Mouse (Mus musculus) neural tube, embryonic 11.5 days (tissue): ENCODE measurements around the gene Folr2. TPM values are rescaled to one million over a fixed set of nuclear protein-coding genes. Genes with fewer than 3 reads are reported as not detected.

Source experiments
- ATAC-seq: fragments of 200-750 bp; cut with Nextera tagmentation; 2 replicates; pipeline ENCODE4 v1.8.0; 2017; ENCODE audit warnings: moderate number of reproducible peaks, mild to moderate bottlenecking, moderate TSS enrichment, moderate library complexity; ENCODE audit not compliant: insufficient read depth, low FRiP score, low TSS enrichment
- DNase-seq: peaks from one replicate; pipeline ENCODE4 v3.0.0-alpha.2; 2015; ENCODE audit warnings: low spot score
- H3K27ac ChIP-seq: fragments of 300-500 bp; sonication (generic); 2 replicates; pipeline ENCODE4 v1.5.1; 2014; ENCODE audit warnings: low read depth, mild to moderate bottlenecking, low read length
- H3K27me3 ChIP-seq: fragments of 300-500 bp; sonication (generic); 2 replicates; pipeline ENCODE4 v1.6.1; 2014; ENCODE audit warnings: mild to moderate bottlenecking, low read length, mixed read lengths; ENCODE audit not compliant: control insufficient read depth, insufficient read depth
- H3K36me3 ChIP-seq: fragments of 300-500 bp; sonication (generic); 2 replicates; pipeline ENCODE4 v1.6.1; 2014; ENCODE audit warnings: mild to moderate bottlenecking, low read length, moderate library complexity, mixed read lengths; ENCODE audit not compliant: control insufficient read depth, insufficient read depth
- H3K4me1 ChIP-seq: fragments of 300-500 bp; sonication (generic); 2 replicates; pipeline ENCODE4 v1.6.1; 2014; ENCODE audit warnings: low read length, mixed read lengths; ENCODE audit not compliant: control insufficient read depth, insufficient read depth
- H3K4me2 ChIP-seq: fragments of 300-500 bp; sonication (generic); 2 replicates; pipeline ENCODE4 v1.6.1; 2014; ENCODE audit warnings: low read depth, mild to moderate bottlenecking, moderate library complexity
- H3K4me3 ChIP-seq: fragments of 300-500 bp; sonication (generic); 2 replicates; pipeline ENCODE4 v1.5.1; 2014; ENCODE audit warnings: low read depth, low read length
- H3K9ac ChIP-seq: fragments of 300-500 bp; sonication (generic); 2 replicates; pipeline ENCODE4 v1.6.1; 2014; ENCODE audit warnings: mild to moderate bottlenecking, low read length
- H3K9me3 ChIP-seq: fragments of 300-500 bp; sonication (generic); 2 replicates; pipeline ENCODE4 v1.6.1; 2016; ENCODE audit warnings: low read length; ENCODE audit not compliant: control insufficient read depth
- WGBS: fragments of 180-500 bp; shearing (Covaris S2); extraction: QIAGEN DNeasy Blood & Tissue Kit; methylation state at CpG from one replicate; pipeline ENCODE4 v1.1.7; 2014; 5-methylcytosine and 5-hydroxymethylcytosine counted together
- microRNA-seq: library from miRNA; unstranded; fragments of <30 nt; microRNA quantifications from one replicate; pipeline ENCODE4, GENCODE M21; 2016
- polyA plus RNA-seq: library from polyadenylated mRNA; unstranded; fragments of >200 nt; fragmentation: Nextera tagmentation; extraction: Ambion mirVana; gene quantifications from 2 replicates; pipeline ENCODE4 v1.2.1, GENCODE M21; 2014

Gene Folr2
- polyA plus RNA-seq, 1 experiment from 2014 or later = 0.25 TPM

GRCm38 (mm10) chr7:101821571-101822501, 35.2 kb downstream of the Folr2 start:
- ATAC-seq (peak; percentile 60), DNase-seq (peak; percentile 74)
- H3K36me3 ChIP-seq = peaks cover 11% of the 10 kb centered on the region
- H3K9ac ChIP-seq = peak overlapping the region; percentile 59
- H3K27ac ChIP-seq = no peak overlapping the region
- peaks cover 19% of the 10 kb centered on the region for H3K4me1 ChIP-seq
- peaks cover 60% of the 10 kb centered on the region for H3K27me3 ChIP-seq
- H3K9me3 ChIP-seq = no peaks in the 10 kb centered on the region
- H3K4me3 ChIP-seq = peak overlapping the region; percentile 35
- peak overlapping the region; percentile 68 for H3K4me2 ChIP-seq
- WGBS = under 1% methylated on average over 70 of the region's 71 CpGs

- peak; percentile 50 for DNase-seq
- Histone ChIP-seq H3K27ac (no peak overlapping the region), H3K4me2 (peak overlapping the region; percentile 35), H3K4me1 (peaks cover 19% of the 10 kb centered on the region), H3K9ac (no peak overlapping the region; the same call in 1 of the 2 replicates), H3K4me3 (peak overlapping the region; percentile 21), H3K9me3 (no peaks in the 10 kb centered on the region), H3K36me3 (peaks cover 4% of the 10 kb centered on the region), H3K27me3 (peaks cover 64% of the 10 kb centered on the region)
- ATAC-seq = no peak
- 2% methylated on average over 35 of the region's 35 CpGs for WGBS
These were observed 36.5 kb downstream of the Folr2 start for GRCm38 (mm10) chr7:101820295-101821030.

GRCm38 (mm10) chr7:101817861-101818401, 39.1 kb downstream of the Folr2 start, which contains the start of gene Phox2a:
Gene Phox2a (plus strand): TSS chr7:101818313.
- Histone ChIP-seq H3K4me3 (peak within 1 kb of the TSS; percentile 26), H3K9me3 (no peaks in the 10 kb centered on the region)
- no peak for ATAC-seq

More at GRCm38 (mm10) chr7:101817861-101818401, 39.1 kb downstream of the Folr2 start, which contains the start of gene Phox2a:
- Histone ChIP-seq H3K4me1 (peaks cover 19% of the 10 kb centered on the region), H3K4me2 (peak within 1 kb of the TSS; percentile 34), H3K27ac (no peak within 1 kb of the TSS), H3K27me3 (peaks cover 62% of the 10 kb centered on the region), H3K36me3 (no peaks in the 10 kb centered on the region), H3K9ac (no peak within 1 kb of the TSS)
- peak; percentile 36 for DNase-seq
- under 1% methylated on average over 34 of the region's 45 CpGs for WGBS

Small RNA genes lying within 50 kb of the gene (microRNA-seq; reads per million reads assigned to microRNA genes)
- gene Gm22655 = not detected

Other genes starting within 250 kb of the Folr2 start
- gene Clpb, start 193.6 kb downstream of the Folr2 start, polyA plus RNA-seq = 37.1 and 41.4 TPM in 2 replicates
- gene Phox2a, start 38.9 kb downstream of the Folr2 start, polyA plus RNA-seq = 1.3 and 1.9 TPM in 2 replicates
- gene Inppl1, start 19.0 kb downstream of the Folr2 start, polyA plus RNA-seq = 32.2 and 37.7 TPM in 2 replicates
- 79.9 and 87.3 TPM in 2 replicates for gene Anapc15, start 6.5 kb upstream of the Folr2 start, polyA plus RNA-seq
- 0.49 and 0.91 TPM in 2 replicates for gene Folr1, start 13.6 kb upstream of the Folr2 start, polyA plus RNA-seq
- 134 and 144 TPM in 2 replicates for gene Lamtor1, start 48.7 kb upstream of the Folr2 start, polyA plus RNA-seq
- gene Tomt, start 49.2 kb upstream of the Folr2 start, polyA plus RNA-seq = 0.53 and 1.0 TPM in 2 replicates
- gene Lrrc51, start 76.7 kb upstream of the Folr2 start, polyA plus RNA-seq = 7.9 and 8.8 TPM in 2 replicates
- gene Numa1, start 76.9 kb upstream of the Folr2 start, polyA plus RNA-seq = 89.9 and 102 TPM in 2 replicates
- gene Il18bp, start 161.5 kb upstream of the Folr2 start, polyA plus RNA-seq = 3.4 TPM in 2 replicates
- 28.6 and 28.8 TPM in 2 replicates for gene Rnf121, start 208.3 kb upstream of the Folr2 start, polyA plus RNA-seq
- gene Xndc1, start 208.3 kb upstream of the Folr2 start, polyA plus RNA-seq = 20.4 and 21.5 TPM in 2 replicates
- 1.7 and 2.1 TPM in 2 replicates for gene Xntrpc, start 208.5 kb upstream of the Folr2 start, polyA plus RNA-seq
- gene Trpc2, start 225.9 kb upstream of the Folr2 start, polyA plus RNA-seq = not detected in 2 replicates
- gene Art1, start 244.5 kb upstream of the Folr2 start, polyA plus RNA-seq = 4.8 and 5.0 TPM in 2 replicates